Mouse (Mus musculus) embryo, embryonic 10 days (tissue): ENCODE data around the gene Spns3.

Source experiments
- DNase-seq: peaks from one replicate; pipeline ENCODE4 v3.0.0-alpha.2; 2015; ENCODE audit warnings: low spot score

Spns3 gene

DNA sequence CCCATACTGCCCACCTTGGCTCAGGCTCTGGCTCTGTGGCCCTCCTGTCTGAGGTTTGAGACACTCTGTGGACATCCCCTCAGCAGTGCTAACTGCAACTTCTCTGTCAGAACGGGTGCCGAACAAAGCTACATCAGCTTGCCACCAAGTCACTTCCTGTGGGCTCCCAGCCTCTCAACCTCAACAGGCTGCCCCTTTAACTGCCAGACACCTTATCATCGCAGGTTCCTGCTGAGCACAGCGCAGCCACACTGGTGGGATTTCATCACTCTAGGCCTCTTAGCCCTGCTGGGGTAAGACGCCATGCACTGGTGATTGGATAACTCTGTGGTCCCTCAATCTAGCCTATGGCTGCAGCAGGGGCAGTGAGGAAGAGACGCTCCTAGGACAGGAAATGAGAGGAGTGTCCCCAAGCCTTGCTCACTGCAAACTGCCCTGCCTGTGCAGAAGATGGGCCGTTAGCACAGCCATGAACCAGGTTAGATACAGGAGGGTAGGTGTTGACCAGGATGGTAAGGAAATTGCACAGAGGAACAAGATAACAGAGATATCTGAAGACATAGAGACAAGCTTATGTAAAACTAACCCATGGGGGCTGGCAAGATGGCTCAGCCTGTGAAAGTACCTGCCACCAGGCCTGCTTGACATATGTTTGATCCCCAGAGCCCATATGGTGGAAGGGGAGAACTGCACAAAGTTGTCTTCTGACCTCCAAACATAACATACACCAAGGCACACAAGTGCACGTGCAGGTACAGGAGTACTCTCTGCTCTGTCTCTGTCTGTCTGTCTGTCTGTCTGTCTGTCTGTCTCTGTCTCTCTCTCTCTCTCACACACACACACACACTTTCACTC, at the start of gene Spns3:
Gene Spns3, minus strand, starts transcription at position 373 of the 855 bp plus-strand sequence.
- DNase-seq, result no peak

DNA sequence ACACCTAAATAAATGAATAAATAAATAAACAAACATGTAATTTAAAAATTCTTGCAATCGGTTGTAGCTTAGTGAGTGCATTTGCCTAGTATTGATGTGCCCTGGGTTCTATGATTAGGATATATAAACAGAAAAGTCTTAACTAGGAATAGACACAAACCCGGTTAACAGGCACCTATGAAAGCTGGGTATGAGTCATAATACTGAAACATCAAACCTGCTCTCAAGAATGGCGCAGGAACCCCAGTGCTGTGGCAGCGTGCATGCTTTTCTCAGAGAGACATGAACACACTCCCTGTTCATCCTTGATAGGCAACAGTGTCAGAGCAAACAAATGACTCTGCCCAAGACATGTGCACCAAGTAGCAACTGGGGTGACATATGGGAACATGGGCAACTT, 47.5 kb upstream of the Spns3 start:
- no peak for DNase-seq

DNA sequence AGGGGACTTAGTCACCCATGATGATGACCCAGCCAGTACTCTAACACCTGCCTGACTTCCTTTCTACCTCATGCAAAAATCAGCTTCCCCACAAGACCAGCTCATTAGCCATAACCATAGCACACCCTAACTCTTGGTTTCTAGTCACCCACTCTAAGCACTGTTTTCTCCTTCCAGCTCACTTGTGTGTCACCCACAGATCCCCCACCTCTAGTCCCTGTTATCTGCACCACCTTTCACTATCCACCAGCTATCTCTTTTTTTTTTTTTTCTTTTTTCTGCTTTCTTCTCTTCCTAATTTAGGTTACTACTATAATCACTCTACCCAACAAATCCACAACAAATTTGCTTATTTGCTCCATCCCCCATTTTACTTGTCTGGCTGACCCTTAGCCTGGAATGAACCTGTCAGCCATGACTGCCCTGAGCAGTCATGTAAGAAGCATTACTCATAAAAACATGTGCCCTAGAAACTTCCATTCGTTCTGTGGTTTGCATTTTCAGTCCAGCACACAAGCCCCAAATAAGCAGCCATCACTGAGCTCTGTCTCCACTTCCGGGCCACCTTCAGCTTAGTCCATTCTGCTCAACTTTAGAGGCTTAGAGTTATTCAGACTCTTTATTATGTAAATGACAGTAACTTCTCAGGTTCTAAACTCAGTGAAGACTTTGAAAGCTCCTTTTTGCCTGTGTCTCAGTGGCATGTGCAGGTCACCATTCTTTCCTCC, 44.9 kb upstream of the Spns3 start:
- no peak for DNase-seq

DNA sequence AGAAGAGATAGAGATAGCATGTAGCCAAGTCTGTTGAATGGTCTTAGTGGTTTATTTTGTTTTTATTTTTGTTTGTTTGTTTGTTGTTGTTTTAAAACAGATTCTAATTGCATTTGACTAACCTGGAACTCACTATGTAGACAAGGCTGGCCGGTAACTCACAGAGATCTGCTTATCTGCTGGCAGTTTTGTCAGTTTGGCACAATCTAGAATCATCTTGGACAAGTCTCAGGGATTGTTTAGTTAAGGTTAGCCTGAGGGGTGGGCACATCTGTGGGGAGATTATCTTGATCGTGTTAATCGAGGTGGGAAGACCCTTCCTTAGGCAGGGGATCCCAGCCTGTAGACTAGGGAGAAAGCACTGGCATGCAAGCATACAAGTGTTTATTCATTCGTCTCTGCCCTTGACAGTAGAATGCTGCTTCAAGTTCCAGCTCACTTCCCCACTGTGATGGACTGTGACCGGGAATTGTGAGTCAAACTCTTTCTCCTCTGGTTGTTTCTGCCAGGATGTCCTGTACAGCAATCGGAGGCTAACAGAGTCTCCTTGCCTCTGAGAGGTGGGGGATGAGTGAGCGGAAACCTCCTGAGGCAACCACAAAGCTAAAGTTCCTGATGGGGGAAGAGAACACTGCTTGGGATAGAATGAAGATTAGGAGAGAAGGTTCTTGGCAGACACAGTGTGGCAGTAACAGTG, 37.4 kb upstream of the Spns3 start:
- DNase-seq, result no peak

DNA sequence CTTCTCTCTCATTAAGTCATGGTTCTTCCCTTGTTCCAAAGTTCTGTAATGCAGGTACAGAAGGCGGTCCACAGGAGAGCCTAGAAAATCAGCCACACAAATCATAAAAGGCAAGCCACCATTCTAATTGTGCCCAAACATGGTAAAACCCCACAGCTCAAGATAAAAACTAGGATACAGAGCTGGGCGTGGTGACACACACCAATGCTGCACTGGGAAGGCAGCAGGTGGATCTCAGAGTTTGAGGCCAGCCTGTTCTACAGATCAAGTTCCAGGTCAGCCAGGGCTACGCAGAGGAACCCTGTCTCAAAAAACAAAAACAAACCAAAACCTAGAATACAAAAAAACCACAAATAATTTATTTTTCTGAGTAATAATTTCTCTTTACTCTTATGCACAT, 36.3 kb upstream of the Spns3 start:
- DNase-seq, result no peak

DNA sequence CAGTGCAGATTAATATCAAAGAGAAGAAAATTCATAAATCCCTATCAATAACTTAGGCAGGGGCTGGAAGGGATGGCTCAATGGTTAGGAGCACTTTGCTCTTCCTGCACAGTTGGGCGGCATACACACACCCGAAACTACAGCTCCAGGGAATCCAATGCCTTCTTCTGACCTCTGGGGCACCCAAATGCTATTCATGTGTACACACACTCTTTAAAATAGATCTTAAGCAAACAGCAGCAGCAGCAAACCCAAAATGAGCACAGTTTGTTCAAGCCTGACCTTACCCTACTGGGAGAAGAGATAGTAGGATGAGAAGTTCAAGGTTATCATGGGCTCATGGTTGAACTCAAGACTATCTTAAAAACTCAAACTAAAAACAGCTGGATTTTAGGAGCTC, 32.8 kb upstream of the Spns3 start:
- no peak for DNase-seq

DNA sequence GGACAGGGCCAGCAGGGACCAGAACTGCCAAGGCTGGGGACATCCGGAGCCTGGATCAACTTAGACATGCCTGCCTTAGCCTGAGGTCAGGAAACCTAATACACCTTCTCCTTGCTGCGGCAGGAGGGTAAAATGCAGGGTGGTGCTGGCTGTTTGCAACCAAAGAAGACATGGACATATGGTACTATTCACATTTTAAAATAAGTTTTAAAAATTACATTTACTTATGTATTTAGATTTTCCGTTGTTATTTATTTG, 32.1 kb upstream of the Spns3 start:
- DNase-seq, result peak; percentile 10

DNA sequence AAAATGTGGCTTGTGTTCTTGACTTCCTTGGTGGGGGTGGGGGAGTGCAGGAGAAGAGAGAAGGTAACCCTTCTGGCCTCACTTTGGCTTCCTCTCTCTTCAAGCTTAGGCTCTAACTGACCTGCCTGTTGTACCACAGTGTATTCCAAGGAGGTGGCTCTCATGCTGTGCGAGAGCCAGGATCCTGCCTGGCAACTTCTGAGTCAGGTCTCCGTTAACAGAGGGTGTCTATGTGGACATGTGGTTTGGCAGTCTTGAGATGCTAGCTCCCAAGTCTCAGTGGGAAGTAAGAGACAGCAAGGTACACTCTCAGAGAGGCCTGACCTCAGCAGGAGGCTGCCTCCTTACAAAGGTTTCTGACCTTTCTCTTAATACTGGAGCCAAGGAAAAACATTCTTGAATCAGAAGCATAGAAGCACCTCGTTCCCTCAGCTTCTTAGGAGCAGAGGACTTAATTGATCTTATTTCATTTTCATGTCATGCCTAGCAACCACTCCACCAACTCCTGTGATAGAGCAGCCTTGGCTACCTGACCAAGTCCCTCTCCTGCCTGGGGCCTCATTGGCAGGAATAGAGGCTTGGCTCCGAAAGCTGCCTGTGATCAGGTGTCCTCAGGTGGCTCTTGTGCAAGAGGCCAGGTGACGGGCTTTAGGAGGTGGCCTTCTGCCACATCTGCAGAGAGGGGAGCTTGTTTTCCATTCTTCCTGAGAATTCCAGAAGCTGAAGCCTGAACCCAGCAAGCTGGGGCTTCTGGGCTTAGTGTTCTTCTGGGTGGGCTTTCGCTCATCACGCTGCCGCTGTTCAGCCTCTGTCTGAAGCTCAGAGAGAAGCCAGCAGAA, 31.5 kb upstream of the Spns3 start:
- DNase-seq, result no peak

DNA sequence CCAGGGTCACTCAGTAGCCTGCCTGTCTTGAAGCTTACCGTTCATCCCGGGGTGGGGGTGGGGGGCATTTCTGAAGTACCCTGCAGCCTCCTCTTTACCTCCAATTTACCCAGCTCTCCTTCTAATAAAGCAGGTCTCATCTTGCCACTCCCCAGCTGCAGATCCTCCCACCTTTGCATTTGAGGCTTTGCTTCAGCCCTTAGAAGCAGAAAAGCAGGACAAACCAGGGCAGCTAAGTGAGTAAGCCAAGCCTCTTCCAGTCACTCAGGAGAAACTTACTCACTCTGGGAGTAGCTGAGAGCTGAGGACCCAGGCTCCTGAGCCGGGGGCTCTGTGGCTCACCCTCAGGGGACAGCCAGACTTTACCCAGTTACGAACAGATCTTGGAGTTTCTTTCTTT, 28.2 kb upstream of the Spns3 start:
- peak; percentile 11 for DNase-seq

DNA sequence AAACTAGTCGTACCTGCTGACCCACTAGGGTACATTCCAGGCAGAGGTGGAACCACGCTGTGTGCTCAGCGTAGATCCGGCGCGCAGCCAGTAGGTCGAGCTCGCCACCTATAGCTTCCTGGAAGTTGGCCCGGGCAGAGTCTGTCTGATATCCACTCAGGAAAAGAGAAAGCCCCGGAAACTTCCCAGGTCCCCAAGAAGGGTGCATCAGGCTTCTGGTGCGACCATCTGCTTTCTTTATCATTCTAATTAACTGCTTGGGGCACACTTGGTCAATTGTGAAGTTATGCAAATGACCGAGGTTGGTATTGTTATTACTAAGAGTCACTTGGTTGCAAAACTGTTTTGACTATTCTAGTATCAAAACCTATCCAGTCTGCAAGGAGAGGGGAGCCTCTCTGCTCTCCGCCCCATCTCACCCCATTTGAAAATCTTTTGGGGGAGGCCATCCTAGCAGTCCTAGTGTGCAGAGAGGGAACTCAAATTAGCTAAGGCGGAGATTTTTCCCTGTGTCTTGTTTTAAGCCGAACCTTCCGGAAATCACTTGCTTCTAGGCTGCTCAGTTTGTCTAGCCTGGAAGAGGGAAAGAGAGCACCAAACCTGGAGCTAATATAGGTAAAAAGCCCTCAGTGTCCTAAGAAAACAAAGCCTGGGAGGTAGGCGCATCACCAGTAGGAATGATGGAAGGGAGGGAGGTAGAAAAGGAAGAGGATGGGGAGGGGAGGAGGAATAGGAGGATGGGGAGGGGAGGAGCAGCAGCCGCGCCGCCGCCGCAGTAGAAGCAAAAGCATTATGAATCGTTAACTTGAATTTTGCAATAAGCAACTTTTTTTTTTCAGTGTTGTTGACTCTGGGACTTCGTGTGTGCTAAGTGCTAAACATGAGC, 26.4 kb upstream of the Spns3 start:
- DNase-seq, result peak; percentile 46

DNA sequence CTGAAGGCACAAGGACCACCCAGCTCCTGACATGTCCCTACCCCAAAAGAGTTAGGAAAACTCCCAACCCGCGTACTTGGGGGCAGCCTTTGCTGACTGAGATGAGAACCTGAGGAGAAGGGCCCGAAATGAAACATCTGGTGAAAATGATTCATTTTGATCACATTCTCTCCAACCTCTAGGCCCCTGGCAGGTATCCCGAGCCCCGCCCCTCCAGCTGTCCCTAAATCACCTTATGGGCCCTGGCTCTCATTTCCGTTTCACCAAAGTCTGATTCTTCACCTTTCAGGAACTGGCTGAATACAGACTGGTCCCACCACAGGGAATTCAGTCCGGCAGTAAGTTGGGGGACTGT, 25.8 kb upstream of the Spns3 start:
- no peak for DNase-seq

DNA sequence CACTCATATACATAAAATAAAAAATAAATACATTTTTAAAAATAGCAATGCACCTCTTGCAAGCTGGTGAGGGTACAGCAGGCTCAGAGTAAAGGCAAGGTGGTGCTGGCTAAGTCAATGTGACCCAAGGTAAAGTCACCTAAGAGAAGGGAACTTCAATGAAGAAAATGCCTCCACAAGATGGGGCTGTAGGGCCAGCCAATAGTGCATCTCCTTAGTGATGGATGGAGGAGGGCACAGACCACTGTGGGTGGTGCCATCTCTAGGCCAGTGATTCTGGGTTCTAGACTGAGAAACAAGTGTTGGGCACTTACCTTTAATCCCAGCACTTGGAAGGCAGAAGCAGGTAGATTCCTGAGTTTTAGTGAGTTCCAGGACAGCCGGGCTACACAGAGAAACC, 23.5 kb upstream of the Spns3 start:
- DNase-seq, result peak; percentile 56

DNA sequence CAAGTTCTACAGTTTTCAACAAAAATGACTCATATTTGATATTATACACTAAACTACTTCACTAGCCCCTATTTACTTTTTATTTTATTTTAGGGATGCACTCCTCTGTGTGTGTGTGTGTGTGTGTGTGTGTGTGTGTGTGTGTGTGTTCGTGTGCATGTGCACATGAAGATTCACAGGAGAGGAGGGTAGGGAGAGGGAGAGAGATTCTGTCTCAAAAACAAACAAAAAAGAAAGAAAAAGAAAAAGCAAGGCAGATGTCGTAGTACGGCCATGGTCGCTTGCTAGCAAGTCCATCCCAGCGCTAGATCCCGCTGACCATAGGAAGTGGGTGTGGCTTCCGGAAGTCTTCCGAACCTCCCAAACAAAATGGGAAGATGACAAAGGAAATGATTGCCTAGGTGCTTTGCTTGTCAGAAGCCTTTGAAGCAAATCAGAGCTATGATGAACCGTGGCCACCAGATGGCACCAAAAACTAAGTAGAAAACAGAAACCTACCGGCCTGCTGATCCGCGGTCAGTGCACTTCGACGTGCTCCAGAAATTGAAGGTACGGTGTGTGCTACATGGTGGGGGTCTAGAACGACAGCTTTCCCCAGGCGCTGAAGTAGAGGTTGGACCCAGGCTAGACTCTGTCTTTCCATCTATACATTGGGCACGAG, 20.1 kb upstream of the Spns3 start:
- DNase-seq, result peak; percentile 95

DNA sequence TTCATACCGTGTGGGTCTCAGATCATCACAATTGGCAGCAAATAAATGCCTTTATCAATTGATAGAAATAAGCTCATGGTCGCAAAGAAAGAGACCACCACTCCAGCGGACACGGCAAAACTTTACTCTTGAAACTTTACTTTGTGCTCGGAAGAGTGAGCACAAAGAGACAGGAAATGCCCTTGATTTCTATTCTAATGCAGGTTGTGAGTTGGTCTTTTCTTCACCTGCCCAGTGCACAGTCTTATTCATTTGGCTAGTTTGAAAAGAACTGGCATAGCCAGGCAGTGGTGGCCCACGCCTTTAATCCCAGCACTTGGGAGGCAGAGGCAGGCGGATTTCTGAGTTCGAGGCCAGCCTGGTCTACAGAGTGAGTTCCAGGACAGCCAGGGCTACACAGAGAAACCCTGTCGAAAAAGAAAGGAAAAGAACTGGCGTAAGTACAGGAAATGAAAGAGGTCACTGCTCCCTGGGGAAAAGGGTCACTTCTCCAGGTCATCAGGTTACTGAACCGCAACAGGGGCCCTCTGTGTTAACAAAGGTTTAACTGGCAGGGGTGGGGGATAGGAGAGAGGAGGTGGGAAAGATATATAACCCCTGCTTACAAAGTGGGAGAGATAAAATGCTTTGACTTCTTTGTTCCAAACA, 19.5 kb upstream of the Spns3 start:
- DNase-seq, result peak; percentile 6

DNA sequence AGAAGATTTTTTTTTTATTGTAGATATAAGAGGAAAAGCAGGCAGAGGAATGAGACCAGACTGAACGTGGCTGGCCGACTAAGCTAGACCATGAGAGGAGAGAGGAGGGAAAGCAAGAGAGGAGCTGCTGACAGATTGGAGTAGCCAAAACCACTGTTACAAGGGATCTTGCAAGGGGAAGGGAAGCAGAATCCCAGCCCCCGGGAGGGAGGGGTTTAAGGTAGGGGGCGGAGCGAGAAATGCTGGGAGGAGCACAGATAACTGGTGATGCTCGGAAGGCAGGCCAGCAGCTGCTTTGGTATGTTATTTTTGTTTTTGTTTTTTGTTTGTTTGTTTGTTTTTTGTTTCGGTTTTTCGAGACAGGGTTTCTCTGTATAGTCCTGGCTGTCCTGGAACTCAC, 18.7 kb upstream of the Spns3 start:
- DNase-seq, result no peak

DNA sequence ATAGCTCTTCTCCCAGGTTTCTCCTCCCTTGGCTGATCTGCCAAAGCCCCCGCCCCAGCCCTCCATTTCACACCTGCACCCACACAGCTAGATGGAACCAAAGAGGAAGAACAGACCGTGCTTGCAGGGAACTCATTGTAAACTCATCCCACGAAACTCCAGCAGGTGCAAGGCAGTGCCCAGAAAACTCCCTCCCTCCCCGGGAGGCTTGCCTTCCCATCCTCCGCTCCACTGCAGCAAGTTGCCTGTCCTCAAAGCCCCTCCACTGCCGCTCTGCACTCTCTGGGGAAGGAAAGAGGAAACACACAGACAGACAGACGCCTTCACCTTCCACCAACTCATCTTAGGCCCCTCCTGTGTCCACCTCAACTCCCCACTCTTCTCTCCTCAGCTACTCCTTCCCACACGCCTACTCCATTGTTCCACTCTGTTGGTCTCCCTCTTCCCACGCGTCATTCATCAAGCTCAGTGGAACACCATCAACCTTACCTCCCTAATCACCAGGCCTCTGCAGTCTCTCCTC, 16.6 kb upstream of the Spns3 start:
- DNase-seq, result no peak

DNA sequence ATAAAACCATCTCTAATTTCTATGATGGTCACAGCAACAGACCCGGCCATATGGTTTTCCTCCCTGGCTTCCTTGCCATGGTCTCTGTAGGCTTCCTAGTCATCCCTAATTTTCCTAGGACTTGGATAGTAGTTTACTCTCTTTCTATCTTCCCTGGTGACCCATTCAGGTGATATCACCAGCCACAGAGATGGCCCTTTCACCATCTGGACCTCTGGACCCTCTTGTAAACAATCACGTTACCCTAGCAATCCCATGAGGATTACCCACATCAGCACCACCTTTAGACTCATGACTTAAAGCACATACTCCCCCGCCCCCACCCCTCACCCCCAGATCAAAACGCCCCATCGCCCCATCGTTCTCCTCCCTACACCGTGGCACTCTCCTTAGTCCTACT, 16.0 kb upstream of the Spns3 start:
- DNase-seq, result no peak

DNA sequence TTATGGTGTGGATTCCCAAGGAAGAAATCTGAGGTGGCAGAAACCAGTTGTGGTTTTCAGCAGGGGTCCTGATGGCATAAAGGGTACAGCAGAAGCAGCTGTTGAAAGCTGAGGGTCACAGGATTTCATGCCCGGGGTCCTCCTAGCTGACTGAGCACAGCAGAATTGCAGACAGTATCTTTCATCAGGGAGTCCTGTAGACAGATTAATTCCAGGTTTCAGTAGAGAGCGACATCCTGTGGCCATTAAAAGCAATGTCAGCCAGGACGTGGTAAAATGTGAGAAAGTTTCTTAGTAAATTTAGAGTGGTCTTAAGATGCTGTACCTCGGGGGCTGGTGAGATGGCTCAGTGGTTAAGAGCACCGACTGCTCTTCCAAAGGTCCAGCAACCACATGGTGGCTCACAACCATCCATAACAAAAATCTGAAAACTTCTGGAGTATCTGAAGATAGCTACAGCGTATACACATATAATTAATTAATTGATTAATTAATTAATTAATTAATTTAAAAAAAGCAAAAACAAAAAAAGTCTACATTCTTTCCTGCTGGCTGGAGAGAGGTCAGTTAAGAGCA, 14.0 kb upstream of the Spns3 start:
- DNase-seq, result peak; percentile 85

DNA sequence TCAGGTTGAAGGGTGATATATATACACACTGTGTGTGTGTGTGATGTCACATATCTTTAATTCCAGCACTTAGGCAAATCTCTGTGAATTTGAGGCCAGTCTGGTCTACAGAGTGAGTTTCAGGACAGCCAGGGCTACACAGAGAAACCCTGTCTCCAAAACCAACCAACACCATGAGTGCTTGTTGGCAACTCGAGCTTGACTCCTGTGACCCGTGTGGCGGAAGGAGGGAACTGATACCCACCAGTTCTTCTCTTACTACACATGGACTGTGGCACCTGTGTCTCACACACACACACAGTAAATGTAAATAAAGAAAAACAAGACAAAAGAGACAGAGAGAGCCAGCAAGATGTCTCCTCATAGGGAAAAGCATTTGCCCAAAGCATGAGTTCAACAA, 10.4 kb upstream of the Spns3 start:
- no peak for DNase-seq

DNA sequence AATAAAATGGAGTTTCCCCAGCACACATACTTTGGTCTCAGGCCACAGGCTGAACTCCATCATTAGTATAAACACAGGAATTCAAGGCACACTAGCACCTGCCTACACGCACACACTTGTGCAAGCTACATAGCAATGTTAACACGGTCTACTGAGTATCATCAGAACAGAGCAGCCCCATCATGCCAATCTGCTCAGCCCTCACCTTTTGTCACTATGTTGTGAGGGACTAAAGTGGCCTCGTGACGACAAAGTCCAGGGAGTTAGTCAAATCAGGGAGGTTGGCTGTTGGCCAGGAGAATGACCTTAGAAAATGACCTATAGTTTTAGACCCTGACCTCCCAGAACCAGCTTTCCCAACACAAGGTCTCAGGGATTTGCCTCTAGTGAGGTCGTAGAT, 7.8 kb upstream of the Spns3 start:
- no peak for DNase-seq
